Mouse (Mus musculus) myocyte (in vitro differentiated cells): ENCODE data around the gene Cwc25.

ENCODE experiments used
- CEBPB ChIP-seq: IDR thresholded peaks from 2 replicates; pipeline ENCODE4 v1.6.1; 2011; ENCODE audit warnings: mild to moderate bottlenecking, moderate library complexity; ENCODE audit not compliant: poor library complexity, insufficient read depth, severe bottlenecking
- E2F4 ChIP-seq: IDR thresholded peaks from one replicate; pipeline ENCODE4 v1.6.1; 2011; ENCODE audit warnings: mild to moderate bottlenecking, control low read depth, moderate library complexity; ENCODE audit not compliant: insufficient read depth
- MAX ChIP-seq: IDR thresholded peaks from one replicate; pipeline ENCODE4 v1.6.1; 2011; ENCODE audit warnings: low read depth, mild to moderate bottlenecking, control low read depth
- MYOG ChIP-seq, 3 experiments: IDR thresholded peaks; one replicate each; pipeline ENCODE4 v1.6.1; 2011; ENCODE audit warnings: control low read depth in 2 of 3, low read depth in 2 of 3, mild to moderate bottlenecking in 2 of 3; ENCODE audit not compliant: insufficient read length in 2 of 3, control insufficient read depth in 1 of 3, insufficient read depth in 1 of 3
- POLR2A ChIP-seq: IDR thresholded peaks from one replicate; pipeline ENCODE4 v1.6.1; 2011; ENCODE audit warnings: low read depth, mild to moderate bottlenecking, control low read depth, moderate library complexity; ENCODE audit not compliant: insufficient read length
- POLR2AphosphoS2 ChIP-seq: IDR thresholded peaks from one replicate; pipeline ENCODE4 v1.6.1; 2011; ENCODE audit warnings: low read depth, control low read depth; ENCODE audit not compliant: insufficient read length
- SRF ChIP-seq: IDR thresholded peaks from one replicate; pipeline ENCODE4 v1.6.1; 2011; ENCODE audit warnings: low read depth; ENCODE audit not compliant: control insufficient read depth, insufficient read length
- TCF12 ChIP-seq: IDR thresholded peaks from one replicate; pipeline ENCODE4 v1.6.1; 2011; ENCODE audit warnings: mild to moderate bottlenecking, control low read depth; ENCODE audit not compliant: poor library complexity, insufficient read depth, severe bottlenecking
- TCF3 ChIP-seq: IDR thresholded peaks from one replicate; pipeline ENCODE4 v1.6.1; 2011; ENCODE audit warnings: low read depth, control low read depth; ENCODE audit not compliant: insufficient read length
- USF1 ChIP-seq: IDR thresholded peaks from one replicate; pipeline ENCODE4 v1.6.1; 2011; ENCODE audit warnings: low read depth, mild to moderate bottlenecking, control low read depth, moderate library complexity

- no peak for TF ChIP-seq CEBPB
- TF ChIP-seq POLR2A = peak; percentile 77
- peak in 2 of 3 experiments; percentile 17 to 43 for TF ChIP-seq MYOG (IDR thresholded peaks at IDR 0.05; ENCODE audit: control insufficient read depth in 1 of 3, insufficient read depth in 1 of 3, insufficient read length in 2 of 3, low read depth in 2 of 3)
- TF ChIP-seq MAX = no peak
- peak; percentile 77 for TF ChIP-seq USF1
- peak; percentile 3 for TF ChIP-seq TCF12
- peak; percentile 68 for TF ChIP-seq POLR2AphosphoS2
- peak; percentile 89 for TF ChIP-seq SRF
- TF ChIP-seq TCF3 = no peak
- TF ChIP-seq E2F4 = peak; percentile 43
Measured at GRCm38 (mm10) chr11:97766154-97766881, at the start of gene Cwc25.
